Mouse (Mus musculus): Measurements from ENCODE around the gene Dlgap1. TPM values are rescaled to one million over a fixed set of nuclear protein-coding genes. Genes with fewer than 3 reads are reported as not detected.

Dlgap1 gene
- polyA plus RNA-seq, 1 experiment from 2014 or later, result 1.3 TPM

GRCm38 (mm10) chr17:70722146-70722545 is 753.3 kb downstream of the Dlgap1 start:
- WGBS, result 72% methylated on average over 3 of the region's 3 CpGs
- Histone ChIP-seq H3K4me3 (ENCODE audit: low read length) (no peak overlapping the region), H3K4me1 (ENCODE audit: control insufficient read depth, insufficient read depth, low read length) (no peaks in the 10 kb centered on the region), H3K9me3 (ENCODE audit: control insufficient read depth, low read length) (no peaks in the 10 kb centered on the region), H3K27ac (ENCODE audit: low read length) (no peak overlapping the region), H3K9ac (ENCODE audit: low read depth, low read length) (no peak overlapping the region), H3K36me3 (ENCODE audit: control insufficient read depth, insufficient read depth, low read length) (no peaks in the 10 kb centered on the region), H3K4me2 (ENCODE audit: low read depth, low read length) (no peak overlapping the region), H3K27me3 (replicated peaks; ENCODE audit: control insufficient read depth, insufficient read depth, low read length) (no peaks in the 10 kb centered on the region)
- ATAC-seq, result no peak

- no peak overlapping the region for H3K4me2 ChIP-seq (ENCODE audit: low read depth, low read length)
- no peaks in the 10 kb centered on the region for H3K27me3 ChIP-seq (replicated peaks; ENCODE audit: control insufficient read depth, insufficient read depth, low read length)
- 63% methylated on average over 5 of the region's 5 CpGs for WGBS
- no peak overlapping the region for H3K27ac ChIP-seq (ENCODE audit: low read length)
- no peaks in the 10 kb centered on the region for H3K36me3 ChIP-seq (ENCODE audit: control insufficient read depth, insufficient read depth, low read length)
- 0 out of 2 replicates have a peak, but pooled peaks cover 2% of the 10 kb centered on the region for H3K4me1 ChIP-seq (ENCODE audit: control insufficient read depth, insufficient read depth, low read length)
- no peak overlapping the region for H3K9ac ChIP-seq (ENCODE audit: low read depth, low read length)
- H3K9me3 ChIP-seq (ENCODE audit: control insufficient read depth, low read length), result no peaks in the 10 kb centered on the region
- no peak overlapping the region for H3K4me3 ChIP-seq (ENCODE audit: low read length)
- peak; percentile 71 for ATAC-seq
These were observed 759.9 kb downstream of the Dlgap1 start for GRCm38 (mm10) chr17:70728719-70729281.

GRCm38 (mm10) chr17:70734728-70735127 is 765.9 kb downstream of the Dlgap1 start:
- no peak overlapping the region for H3K27ac ChIP-seq (ENCODE audit: low read length)
- H3K9me3 ChIP-seq (ENCODE audit: control insufficient read depth, low read length), result no peaks in the 10 kb centered on the region
- no peak for ATAC-seq
- peaks cover 14% of the 10 kb centered on the region for H3K4me1 ChIP-seq (ENCODE audit: control insufficient read depth, insufficient read depth, low read length)
- no peaks in the 10 kb centered on the region for H3K36me3 ChIP-seq (ENCODE audit: control insufficient read depth, insufficient read depth, low read length)
- H3K27me3 ChIP-seq (replicated peaks; ENCODE audit: control insufficient read depth, insufficient read depth, low read length), result no peaks in the 10 kb centered on the region
- WGBS, result 83% methylated on average over 3 of the region's 3 CpGs
- H3K9ac ChIP-seq (ENCODE audit: low read depth, low read length), result no peak overlapping the region
- no peak overlapping the region for H3K4me3 ChIP-seq (ENCODE audit: low read length)
- H3K4me2 ChIP-seq (ENCODE audit: low read depth, low read length), result no peak overlapping the region

- H3K27ac ChIP-seq (ENCODE audit: low read length), result no peak overlapping the region
- peaks cover 14% of the 10 kb centered on the region for H3K4me1 ChIP-seq (ENCODE audit: control insufficient read depth, insufficient read depth, low read length)
- H3K27me3 ChIP-seq (replicated peaks; ENCODE audit: control insufficient read depth, insufficient read depth, low read length), result no peaks in the 10 kb centered on the region
- no peaks in the 10 kb centered on the region for H3K36me3 ChIP-seq (ENCODE audit: control insufficient read depth, insufficient read depth, low read length)
- no peak overlapping the region for H3K4me2 ChIP-seq (ENCODE audit: low read depth, low read length)
- no peak for ATAC-seq
- H3K9me3 ChIP-seq (ENCODE audit: control insufficient read depth, low read length), result no peaks in the 10 kb centered on the region
- WGBS, result 85% methylated on average over 3 of the region's 3 CpGs
- no peak overlapping the region for H3K9ac ChIP-seq (ENCODE audit: low read depth, low read length)
- no peak overlapping the region for H3K4me3 ChIP-seq (ENCODE audit: low read length)
These were observed 766.5 kb downstream of the Dlgap1 start for GRCm38 (mm10) chr17:70735396-70735795.

- peak; percentile 78 for ATAC-seq
- Histone ChIP-seq H3K9me3 (ENCODE audit: control insufficient read depth, low read length) (no peaks in the 10 kb centered on the region), H3K4me3 (ENCODE audit: low read length) (peak overlapping the region; percentile 31), H3K27ac (ENCODE audit: low read length) (peak overlapping the region; percentile 76), H3K9ac (ENCODE audit: low read depth, low read length) (peak overlapping the region; percentile 6; the same call in 1 of the 2 replicates), H3K4me2 (ENCODE audit: low read depth, low read length) (peak overlapping the region; percentile 68), H3K36me3 (ENCODE audit: control insufficient read depth, insufficient read depth, low read length) (no peaks in the 10 kb centered on the region), H3K27me3 (replicated peaks; ENCODE audit: control insufficient read depth, insufficient read depth, low read length) (no peaks in the 10 kb centered on the region), H3K4me1 (ENCODE audit: control insufficient read depth, insufficient read depth, low read length) (peaks cover 14% of the 10 kb centered on the region)
- 3% methylated on average over 6 of the region's 6 CpGs for WGBS
These were observed 768.6 kb downstream of the Dlgap1 start for GRCm38 (mm10) chr17:70737424-70737823.

- 3% methylated on average over 17 of the region's 17 CpGs for WGBS
- no peaks in the 10 kb centered on the region for H3K9me3 ChIP-seq (ENCODE audit: control insufficient read depth, low read length)
These were observed 769.4 kb downstream of the Dlgap1 start for GRCm38 (mm10) chr17:70738168-70738854.

GRCm38 (mm10) chr17:70739346-70739745 is 770.5 kb downstream of the Dlgap1 start:
- Histone ChIP-seq H3K36me3 (ENCODE audit: control insufficient read depth, insufficient read depth, low read length) (no peaks in the 10 kb centered on the region), H3K9ac (ENCODE audit: low read depth, low read length) (no peak overlapping the region), H3K9me3 (ENCODE audit: control insufficient read depth, low read length) (no peaks in the 10 kb centered on the region), H3K4me3 (ENCODE audit: low read length) (no peak overlapping the region), H3K27me3 (replicated peaks; ENCODE audit: control insufficient read depth, insufficient read depth, low read length) (no peaks in the 10 kb centered on the region), H3K27ac (ENCODE audit: low read length) (no peak overlapping the region), H3K4me2 (ENCODE audit: low read depth, low read length) (no peak overlapping the region), H3K4me1 (ENCODE audit: control insufficient read depth, insufficient read depth, low read length) (peaks cover 14% of the 10 kb centered on the region)
- ATAC-seq, result no peak
- WGBS, result 70% methylated on average over 6 of the region's 6 CpGs

More at GRCm38 (mm10) chr17:70738168-70738854, 769.4 kb downstream of the Dlgap1 start:
- peak; percentile 92 for ATAC-seq
- Histone ChIP-seq H3K27me3 (replicated peaks; ENCODE audit: control insufficient read depth, insufficient read depth, low read length) (no peaks in the 10 kb centered on the region), H3K9ac (ENCODE audit: low read depth, low read length) (peak overlapping the region; percentile 60), H3K36me3 (ENCODE audit: control insufficient read depth, insufficient read depth, low read length) (no peaks in the 10 kb centered on the region), H3K4me3 (ENCODE audit: low read length) (peak overlapping the region; percentile 31), H3K27ac (ENCODE audit: low read length) (peak overlapping the region; percentile 76), H3K4me1 (ENCODE audit: control insufficient read depth, insufficient read depth, low read length) (peaks cover 14% of the 10 kb centered on the region), H3K4me2 (ENCODE audit: low read depth, low read length) (peak overlapping the region; percentile 68)

GRCm38 (mm10) chr17:70741696-70742095 is 772.8 kb downstream of the Dlgap1 start:
- H3K36me3 ChIP-seq (ENCODE audit: control insufficient read depth, insufficient read depth, low read length), result no peaks in the 10 kb centered on the region
- no peaks in the 10 kb centered on the region for H3K27me3 ChIP-seq (replicated peaks; ENCODE audit: control insufficient read depth, insufficient read depth, low read length)
- H3K4me3 ChIP-seq (ENCODE audit: low read length), result no peak overlapping the region
- ATAC-seq, result no peak
- H3K9me3 ChIP-seq (ENCODE audit: control insufficient read depth, low read length), result no peaks in the 10 kb centered on the region
- WGBS, result 90% methylated on average over 1 of the region's 1 CpGs
- peaks cover 14% of the 10 kb centered on the region for H3K4me1 ChIP-seq (ENCODE audit: control insufficient read depth, insufficient read depth, low read length)
- H3K27ac ChIP-seq (ENCODE audit: low read length), result no peak overlapping the region
- H3K4me2 ChIP-seq (ENCODE audit: low read depth, low read length), result no peak overlapping the region
- no peak overlapping the region for H3K9ac ChIP-seq (ENCODE audit: low read depth, low read length)

GRCm38 (mm10) chr17:70744570-70745153 is 775.8 kb downstream of the Dlgap1 start:
- no peaks in the 10 kb centered on the region for H3K27me3 ChIP-seq (replicated peaks; ENCODE audit: control insufficient read depth, insufficient read depth, low read length)
- H3K36me3 ChIP-seq (ENCODE audit: control insufficient read depth, insufficient read depth, low read length), result no peaks in the 10 kb centered on the region
- no peak overlapping the region for H3K4me3 ChIP-seq (ENCODE audit: low read length)
- WGBS, result 90% methylated on average over 5 of the region's 5 CpGs
- H3K9ac ChIP-seq (ENCODE audit: low read depth, low read length), result no peak overlapping the region
- no peak overlapping the region for H3K4me2 ChIP-seq (ENCODE audit: low read depth, low read length)
- H3K9me3 ChIP-seq (ENCODE audit: control insufficient read depth, low read length), result no peaks in the 10 kb centered on the region
- H3K4me1 ChIP-seq (ENCODE audit: control insufficient read depth, insufficient read depth, low read length), result peaks cover 10% of the 10 kb centered on the region
- H3K27ac ChIP-seq (ENCODE audit: low read length), result no peak overlapping the region
- no peak for ATAC-seq
